Mouse (Mus musculus) heart, adult 11 months (tissue): ENCODE measurements around the gene Cpped1.

Experiments used
- DNase-seq: peaks from one replicate; pipeline ENCODE4 v3.0.0; 2022

Gene Cpped1

GRCm38 (mm10) chr16:11909035-11909591, at the start of gene Cpped1:
Gene Cpped1, minus strand, starts transcription at chr16:11909445.
- peak; percentile 99 for DNase-seq

- DNase-seq, result no peak
These were observed 31.2 kb upstream of the Cpped1 start for GRCm38 (mm10) chr16:11940477-11940876.

GRCm38 (mm10) chr16:11910801-11911200, 1.6 kb upstream of the Cpped1 start:
- DNase-seq, result no peak

GRCm38 (mm10) chr16:11909817-11910216, 572 bp upstream of the Cpped1 start:
- peak; percentile 51 for DNase-seq

GRCm38 (mm10) chr16:11908461-11909014, 707 bp downstream of the Cpped1 start:
- no peak for DNase-seq

GRCm38 (mm10) chr16:11907816-11908215, 1.4 kb downstream of the Cpped1 start:
- peak; percentile 76 for DNase-seq

- peak; percentile 89 for DNase-seq
These were observed 2.3 kb downstream of the Cpped1 start for GRCm38 (mm10) chr16:11906906-11907305.

- DNase-seq, result peak; percentile 71
These were observed 4.0 kb downstream of the Cpped1 start for GRCm38 (mm10) chr16:11905216-11905615.

GRCm38 (mm10) chr16:11902007-11902406, 7.2 kb downstream of the Cpped1 start:
- peak; percentile 91 for DNase-seq

- DNase-seq, result peak; percentile 86
These were observed 8.9 kb downstream of the Cpped1 start for GRCm38 (mm10) chr16:11900341-11900740.

- DNase-seq, result peak; percentile 55
These were observed 12.8 kb downstream of the Cpped1 start for GRCm38 (mm10) chr16:11896411-11896810.

- peak; percentile 88 for DNase-seq
These were observed 14.4 kb downstream of the Cpped1 start for GRCm38 (mm10) chr16:11894877-11895276.

GRCm38 (mm10) chr16:11890186-11890585, 19.1 kb downstream of the Cpped1 start:
- no peak for DNase-seq

- no peak for DNase-seq
These were observed 19.5 kb downstream of the Cpped1 start for GRCm38 (mm10) chr16:11889741-11890140.

GRCm38 (mm10) chr16:11881795-11882194, 27.4 kb downstream of the Cpped1 start:
- no peak for DNase-seq

- DNase-seq, result peak; percentile 93
These were observed 28.8 kb downstream of the Cpped1 start for GRCm38 (mm10) chr16:11880461-11880860.

- no peak for DNase-seq
These were observed 30.0 kb downstream of the Cpped1 start for GRCm38 (mm10) chr16:11879196-11879595.

GRCm38 (mm10) chr16:11875227-11875626, 34.0 kb downstream of the Cpped1 start:
- DNase-seq, result no peak

GRCm38 (mm10) chr16:11873292-11873691, 36.0 kb downstream of the Cpped1 start:
- no peak for DNase-seq

- no peak for DNase-seq
These were observed 40.8 kb downstream of the Cpped1 start for GRCm38 (mm10) chr16:11868486-11868885.

GRCm38 (mm10) chr16:11852716-11853605, 56.3 kb downstream of the Cpped1 start:
- peak; percentile 58 for DNase-seq

- no peak for DNase-seq
These were observed 60.1 kb downstream of the Cpped1 start for GRCm38 (mm10) chr16:11848990-11849658.

- DNase-seq, result peak; percentile 72
These were observed 63.9 kb downstream of the Cpped1 start for GRCm38 (mm10) chr16:11845309-11845708.
